Mouse (Mus musculus) liver, embryonic 15.5 days (tissue): Measurements from ENCODE around the gene Sec61a2. TPM values are rescaled to one million over a fixed set of nuclear protein-coding genes. Genes with fewer than 3 reads are reported as not detected.

Experiments used
- ATAC-seq: fragments of 200-750 bp; cut with Nextera tagmentation; 2 replicates; pipeline ENCODE4 v1.8.0; 2017; ENCODE audit warnings: moderate number of reproducible peaks, mild to moderate bottlenecking, moderate library complexity; ENCODE audit not compliant: insufficient read depth
- H3K27ac ChIP-seq: fragments of 300-500 bp; sonication (generic); replicated peaks from 2 replicates; pipeline ENCODE4 v1.5.1; 2015; ENCODE audit warnings: mild to moderate bottlenecking, inconsistent platforms
- H3K27me3 ChIP-seq: fragments of 300-500 bp; sonication (generic); 2 replicates; pipeline ENCODE4 v1.6.1; 2015; ENCODE audit warnings: mild to moderate bottlenecking, inconsistent platforms
- H3K36me3 ChIP-seq: fragments of 300-500 bp; sonication (generic); replicated peaks from 2 replicates; pipeline ENCODE4 v1.6.1; 2015; ENCODE audit warnings: moderate library complexity, mild to moderate bottlenecking, inconsistent platforms
- H3K4me1 ChIP-seq: fragments of 300-500 bp; sonication (generic); replicated peaks from 2 replicates; pipeline ENCODE4 v1.6.1; 2015; ENCODE audit warnings: inconsistent platforms
- H3K4me2 ChIP-seq: fragments of 300-500 bp; sonication (generic); 2 replicates; pipeline ENCODE4 v1.6.1; 2015; ENCODE audit warnings: moderate library complexity, mild to moderate bottlenecking, inconsistent platforms
- H3K4me3 ChIP-seq: fragments of 300-500 bp; sonication (generic); replicated peaks from 2 replicates; pipeline ENCODE4 v1.5.1; 2015; ENCODE audit warnings: mild to moderate bottlenecking, inconsistent platforms
- H3K9ac ChIP-seq: fragments of 300-500 bp; sonication (generic); 2 replicates; pipeline ENCODE4 v1.6.1; 2015; ENCODE audit warnings: moderate library complexity, mild to moderate bottlenecking, inconsistent platforms
- H3K9me3 ChIP-seq: fragments of 300-500 bp; sonication (generic); replicated peaks from 2 replicates; pipeline ENCODE4 v1.6.1; 2016; ENCODE audit warnings: inconsistent platforms
- WGBS: fragments of 180-500 bp; shearing (Covaris S2); methylation state at CpG from one replicate; pipeline ENCODE4 v1.1.7; 2015; ENCODE audit warnings: mixed read lengths; ENCODE audit not compliant: insufficient replicate concordance; 5-methylcytosine and 5-hydroxymethylcytosine counted together
- polyA plus RNA-seq: library from polyadenylated mRNA; unstranded; fragments of >200 nt; fragmentation: Nextera tagmentation; extraction: Ambion mirVana; gene quantifications from 2 replicates; pipeline ENCODE4 v1.2.1, GENCODE M21; 2015

Gene Sec61a2
- polyA plus RNA-seq = 11.6 and 13.1 TPM in 2 replicates

GRCm38 (mm10) chr2:5894843-5895570 is at the start of gene Sec61a2:
TSS of gene Sec61a2 (minus strand) at chr2:5895432.
- peak within 1 kb of the TSS; percentile 97 for H3K4me2 ChIP-seq
- H3K4me1 ChIP-seq = peaks cover 25% of the 10 kb centered on the region
- peaks cover 14% of the 10 kb centered on the region for H3K36me3 ChIP-seq
- H3K9ac ChIP-seq = peak within 1 kb of the TSS; percentile 83
- under 1% methylated on average over 62 of the region's 62 CpGs for WGBS
- H3K27ac ChIP-seq = peak within 1 kb of the TSS; percentile 85
- peak; percentile 99 for ATAC-seq
- no peaks in the 10 kb centered on the region for H3K9me3 ChIP-seq
- H3K4me3 ChIP-seq = peak within 1 kb of the TSS; percentile 80
- no peaks in the 10 kb centered on the region for H3K27me3 ChIP-seq

GRCm38 (mm10) chr2:5943071-5943470 is 47.8 kb upstream of the Sec61a2 start:
- 0 out of 2 replicates have a peak overlapping the region, but pooled peaks have one; percentile 60 for H3K9ac ChIP-seq
- peaks cover 53% of the 10 kb centered on the region for H3K4me1 ChIP-seq

GRCm38 (mm10) chr2:5942416-5943032 is 47.3 kb upstream of the Sec61a2 start, which contains the start of gene Dhtkd1:
TSS of gene Dhtkd1 (minus strand) at chr2:5942792.
- H3K4me1 ChIP-seq = peaks cover 53% of the 10 kb centered on the region
- peak within 1 kb of the TSS; percentile 91 for H3K4me2 ChIP-seq

More at GRCm38 (mm10) chr2:5943071-5943470, 47.8 kb upstream of the Sec61a2 start:
- Histone ChIP-seq H3K4me2 (peak overlapping the region; percentile 91), H3K27me3 (no peaks in the 10 kb centered on the region), H3K36me3 (no peaks in the 10 kb centered on the region), H3K4me3 (peak overlapping the region; percentile 65), H3K9me3 (no peaks in the 10 kb centered on the region), H3K27ac (peak overlapping the region; percentile 59)
- no peak; the same call in 1 of the 2 replicates for ATAC-seq
- 37% methylated on average over 4 of the region's 4 CpGs for WGBS

GRCm38 (mm10) chr2:5941861-5942415 is 46.7 kb upstream of the Sec61a2 start:
- peaks cover 51% of the 10 kb centered on the region for H3K4me1 ChIP-seq
- 57% methylated on average over 11 of the region's 11 CpGs for WGBS
- ATAC-seq = no peak

More at GRCm38 (mm10) chr2:5942416-5943032, 47.3 kb upstream of the Sec61a2 start, which contains the start of gene Dhtkd1:
- H3K9ac ChIP-seq = peak within 1 kb of the TSS; percentile 60
- H3K27ac ChIP-seq = peak within 1 kb of the TSS; percentile 59
- no peaks in the 10 kb centered on the region for H3K27me3 ChIP-seq
- peak within 1 kb of the TSS; percentile 65 for H3K4me3 ChIP-seq
- H3K36me3 ChIP-seq = no peaks in the 10 kb centered on the region
- ATAC-seq = peak; percentile 84
- no peaks in the 10 kb centered on the region for H3K9me3 ChIP-seq
- WGBS = under 1% methylated on average over 36 of the region's 36 CpGs

GRCm38 (mm10) chr2:5940936-5941335 is 45.7 kb upstream of the Sec61a2 start:
- Histone ChIP-seq H3K9ac (no peak overlapping the region), H3K4me2 (peak overlapping the region; percentile 4; the same call in 1 of the 2 replicates), H3K27ac (no peak overlapping the region), H3K4me1 (peaks cover 41% of the 10 kb centered on the region), H3K9me3 (no peaks in the 10 kb centered on the region), H3K36me3 (no peaks in the 10 kb centered on the region), H3K27me3 (no peaks in the 10 kb centered on the region), H3K4me3 (no peak overlapping the region)
- WGBS = 82% methylated on average over 9 of the region's 9 CpGs
- ATAC-seq = no peak

More at GRCm38 (mm10) chr2:5941861-5942415, 46.7 kb upstream of the Sec61a2 start:
- Histone ChIP-seq H3K27me3 (no peaks in the 10 kb centered on the region), H3K9me3 (no peaks in the 10 kb centered on the region), H3K4me2 (peak overlapping the region; percentile 91), H3K9ac (peak overlapping the region; percentile 60), H3K4me3 (peak overlapping the region; percentile 65), H3K27ac (peak overlapping the region; percentile 59; the same call in 1 of the 2 replicates), H3K36me3 (no peaks in the 10 kb centered on the region)

- WGBS = 84% methylated on average over 14 of the region's 14 CpGs
- no peak overlapping the region for H3K4me2 ChIP-seq
- ATAC-seq = no peak
- H3K36me3 ChIP-seq = no peaks in the 10 kb centered on the region
- no peaks in the 10 kb centered on the region for H3K9me3 ChIP-seq
- H3K4me3 ChIP-seq = no peak overlapping the region
- H3K4me1 ChIP-seq = peaks cover 34% of the 10 kb centered on the region
- no peak overlapping the region for H3K9ac ChIP-seq
- no peaks in the 10 kb centered on the region for H3K27me3 ChIP-seq
- H3K27ac ChIP-seq = no peak overlapping the region
These were observed 44.7 kb upstream of the Sec61a2 start for GRCm38 (mm10) chr2:5939911-5940310.

- Histone ChIP-seq H3K9me3 (no peaks in the 10 kb centered on the region), H3K27ac (no peak overlapping the region), H3K4me2 (no peak overlapping the region), H3K9ac (no peak overlapping the region), H3K4me3 (no peak overlapping the region), H3K4me1 (peaks cover 34% of the 10 kb centered on the region), H3K36me3 (no peaks in the 10 kb centered on the region), H3K27me3 (no peaks in the 10 kb centered on the region)
- no peak for ATAC-seq
- 33% methylated on average over 3 of the region's 3 CpGs for WGBS
These were observed 44.1 kb upstream of the Sec61a2 start for GRCm38 (mm10) chr2:5939319-5939718.

- H3K27me3 ChIP-seq = no peaks in the 10 kb centered on the region
- no peaks in the 10 kb centered on the region for H3K9me3 ChIP-seq
- WGBS = 67% methylated on average over 4 of the region's 4 CpGs
- no peak overlapping the region for H3K4me2 ChIP-seq
- H3K27ac ChIP-seq = no peak overlapping the region
- H3K4me3 ChIP-seq = no peak overlapping the region
- H3K9ac ChIP-seq = no peak overlapping the region
- ATAC-seq = no peak
- H3K36me3 ChIP-seq = no peaks in the 10 kb centered on the region
- peaks cover 14% of the 10 kb centered on the region for H3K4me1 ChIP-seq
These were observed 41.3 kb upstream of the Sec61a2 start for GRCm38 (mm10) chr2:5936550-5936949.

- 63% methylated on average over 6 of the region's 6 CpGs for WGBS
- peaks cover 11% of the 10 kb centered on the region for H3K4me1 ChIP-seq
- no peaks in the 10 kb centered on the region for H3K27me3 ChIP-seq
- ATAC-seq = no peak
- H3K27ac ChIP-seq = no peak overlapping the region
- no peak overlapping the region for H3K9ac ChIP-seq
- H3K36me3 ChIP-seq = no peaks in the 10 kb centered on the region
- no peak overlapping the region for H3K4me3 ChIP-seq
- no peak overlapping the region for H3K4me2 ChIP-seq
- no peaks in the 10 kb centered on the region for H3K9me3 ChIP-seq
These were observed 40.8 kb upstream of the Sec61a2 start for GRCm38 (mm10) chr2:5936068-5936467.

GRCm38 (mm10) chr2:5934936-5935335 is 39.7 kb upstream of the Sec61a2 start:
- Histone ChIP-seq H3K9me3 (no peaks in the 10 kb centered on the region), H3K27me3 (no peaks in the 10 kb centered on the region), H3K4me1 (peaks cover 11% of the 10 kb centered on the region), H3K4me3 (no peak overlapping the region), H3K9ac (no peak overlapping the region), H3K4me2 (no peak overlapping the region), H3K36me3 (no peaks in the 10 kb centered on the region), H3K27ac (no peak overlapping the region)
- ATAC-seq = no peak
- WGBS = 85% methylated on average over 3 of the region's 3 CpGs

- 77% methylated on average over 5 of the region's 5 CpGs for WGBS
- Histone ChIP-seq H3K27me3 (no peaks in the 10 kb centered on the region), H3K4me3 (no peak overlapping the region), H3K4me2 (no peak overlapping the region), H3K36me3 (peaks cover 18% of the 10 kb centered on the region), H3K9me3 (no peaks in the 10 kb centered on the region), H3K4me1 (no peaks in the 10 kb centered on the region), H3K27ac (no peak overlapping the region), H3K9ac (no peak overlapping the region)
- no peak for ATAC-seq
These were observed 36.7 kb upstream of the Sec61a2 start for GRCm38 (mm10) chr2:5931938-5932337.
